Mouse (Mus musculus) monocyte, adult 5-6 weeks (primary cell): ENCODE data around the gene Spata13. TPM values are rescaled to one million over a fixed set of nuclear protein-coding genes. Genes with fewer than 3 reads are reported as not detected.
A peak's percentile ranks its signal among the peaks of the same experiment; 100 is the strongest.

Source experiments
- ATAC-seq: fragments of 153-309, 156-312 bp; replicated peaks from 2 replicates; pipeline ENCODE4 v1.8.0; 2017; ENCODE audit warnings: mild to moderate bottlenecking; ENCODE audit not compliant: low TSS enrichment, insufficient number of reproducible peaks, severe bottlenecking, poor library complexity, low FRiP score
- total RNA-seq: library from RNA; stranded (forward); fragments of 200-1000, 200-491, 200-594 nt; gene quantifications from 3 replicates; pipeline ENCODE4 v1.2.3, GENCODE M21; 2017

Gene Spata13
- total RNA-seq, result 207 to 305 TPM (median 214 TPM) in 3 replicates

DNA sequence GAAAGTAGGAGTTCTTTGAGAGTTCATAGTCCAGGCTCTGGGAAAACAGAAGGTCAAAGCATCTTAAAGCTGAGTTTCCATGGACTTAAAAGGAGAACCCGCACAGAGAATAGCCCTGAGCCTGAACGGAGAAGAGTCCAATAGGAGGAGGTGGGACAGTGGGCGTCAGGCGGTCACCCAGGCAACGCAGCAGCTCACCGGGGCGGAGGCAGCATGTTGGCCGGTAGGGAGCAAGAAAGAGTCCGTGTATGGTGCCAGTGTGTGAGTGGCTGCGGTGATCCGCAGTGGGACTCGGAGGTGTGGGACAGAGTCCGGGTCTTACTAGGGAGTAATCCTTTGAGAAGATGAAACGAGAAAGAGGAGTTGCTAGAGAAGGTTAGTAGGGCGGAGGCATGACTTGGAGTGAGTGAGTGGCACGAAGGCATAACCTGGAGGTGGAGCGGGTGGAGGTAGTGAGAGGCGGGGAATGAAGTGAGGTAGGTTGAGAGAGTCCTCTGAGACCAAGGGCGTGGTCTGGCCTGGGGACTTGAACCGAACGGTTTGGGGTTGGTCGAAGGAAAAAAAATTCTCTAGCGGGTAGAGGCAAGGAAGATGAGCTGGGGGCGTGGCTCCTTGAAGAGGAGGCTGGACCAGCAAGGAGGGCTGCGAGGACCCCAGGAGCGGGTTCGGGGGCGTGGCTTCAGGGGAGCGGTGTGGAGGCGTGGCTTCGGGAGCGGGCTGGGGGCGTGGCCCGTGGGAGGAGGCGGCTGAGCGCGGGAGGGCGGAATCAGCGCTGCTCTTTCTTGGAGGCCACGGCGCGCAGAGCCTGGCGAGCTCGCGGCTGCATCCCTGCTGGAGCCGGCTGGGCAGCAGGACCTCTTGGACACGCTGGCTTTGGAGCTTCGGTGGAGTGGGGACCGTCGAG, at the start of gene Spata13:
Gene Spata13, plus strand, starts transcription at position 41 of the 904 bp plus-strand sequence.
- peak; percentile 51 for ATAC-seq

DNA sequence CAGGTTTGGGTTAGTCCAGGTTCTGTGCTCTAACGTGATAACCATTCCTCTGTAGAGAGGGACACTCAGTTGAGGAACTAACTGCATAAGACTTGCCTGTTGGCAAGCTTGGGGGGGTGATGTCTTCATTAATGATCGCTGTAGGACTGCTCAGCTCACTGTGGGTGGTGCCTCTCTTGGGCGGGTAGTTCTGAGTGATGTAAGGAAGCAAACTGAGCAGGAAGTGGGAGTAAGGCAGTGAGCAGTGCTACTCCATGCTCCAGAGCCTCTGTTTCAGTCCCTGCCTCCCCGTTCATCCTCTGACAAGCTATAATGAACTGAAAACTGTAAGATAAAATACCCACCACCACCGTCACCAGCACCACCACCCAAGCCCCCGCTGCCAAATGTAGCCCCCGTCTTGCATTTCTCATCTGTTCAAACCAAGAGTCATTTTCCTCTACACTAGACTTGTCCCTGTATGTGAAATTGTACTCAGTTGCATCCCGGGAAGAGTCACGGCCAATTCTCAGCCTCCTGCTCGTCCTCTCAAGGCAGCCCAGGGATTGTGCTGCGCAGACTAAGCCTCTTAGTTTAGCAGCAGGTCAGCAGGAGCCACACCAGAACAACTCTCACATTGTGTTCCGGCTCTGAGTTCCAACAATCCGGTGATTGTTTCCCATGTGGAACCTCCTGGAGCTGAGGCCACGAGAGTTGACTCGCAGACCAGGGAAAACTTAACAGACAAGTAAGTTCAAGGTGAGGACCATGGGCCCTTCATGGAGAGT, 46.9 kb upstream of the Spata13 start:
- no peak for ATAC-seq

GRCm38 (mm10) chr14:60589001-60589400, 44.8 kb upstream of the Spata13 start:
- ATAC-seq, result no peak

- ATAC-seq, result no peak
These were observed 41.5 kb upstream of the Spata13 start for GRCm38 (mm10) chr14:60592339-60592738.

- ATAC-seq, result no peak
These were observed 41.0 kb upstream of the Spata13 start for GRCm38 (mm10) chr14:60592822-60593221.

DNA sequence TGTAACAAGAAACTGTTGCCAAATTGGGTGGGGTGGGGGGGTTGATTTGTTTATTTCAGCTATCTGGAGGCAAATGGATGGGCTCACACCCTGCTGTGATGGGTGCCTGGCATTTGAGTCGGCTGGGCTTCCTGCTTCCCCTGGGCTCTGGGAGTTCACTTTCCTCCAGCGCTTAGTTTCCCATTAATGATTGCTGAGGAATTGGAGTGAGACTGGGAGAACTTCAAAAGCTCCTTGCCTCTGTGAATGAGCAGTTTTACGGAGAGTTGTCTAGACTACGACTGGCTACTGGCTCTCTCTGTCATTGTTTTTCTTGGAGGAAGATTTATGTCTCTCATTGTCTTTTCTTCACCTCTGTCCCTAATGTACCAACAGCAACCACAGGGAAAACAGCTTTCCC, 36.2 kb upstream of the Spata13 start:
- no peak for ATAC-seq

DNA sequence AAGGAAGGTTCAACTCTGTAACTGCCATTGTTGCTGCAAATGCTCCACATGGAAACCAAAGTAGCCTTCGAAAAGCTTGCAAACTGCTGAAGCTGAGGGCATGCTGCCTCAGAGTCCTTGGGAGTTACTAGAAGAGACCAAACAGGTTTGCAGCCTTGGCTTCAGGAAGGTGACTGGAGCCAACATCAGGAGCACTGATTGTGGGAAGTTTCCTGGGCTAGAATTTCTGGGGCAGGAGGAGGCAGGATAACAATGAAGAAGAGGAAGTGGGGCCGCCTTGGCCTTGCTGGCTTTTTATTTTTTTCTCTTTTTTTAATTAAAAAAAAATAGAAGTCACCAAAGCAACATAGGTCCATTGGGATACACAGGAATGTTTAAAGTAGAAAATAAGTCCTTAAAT, 34.8 kb upstream of the Spata13 start:
- no peak for ATAC-seq

DNA sequence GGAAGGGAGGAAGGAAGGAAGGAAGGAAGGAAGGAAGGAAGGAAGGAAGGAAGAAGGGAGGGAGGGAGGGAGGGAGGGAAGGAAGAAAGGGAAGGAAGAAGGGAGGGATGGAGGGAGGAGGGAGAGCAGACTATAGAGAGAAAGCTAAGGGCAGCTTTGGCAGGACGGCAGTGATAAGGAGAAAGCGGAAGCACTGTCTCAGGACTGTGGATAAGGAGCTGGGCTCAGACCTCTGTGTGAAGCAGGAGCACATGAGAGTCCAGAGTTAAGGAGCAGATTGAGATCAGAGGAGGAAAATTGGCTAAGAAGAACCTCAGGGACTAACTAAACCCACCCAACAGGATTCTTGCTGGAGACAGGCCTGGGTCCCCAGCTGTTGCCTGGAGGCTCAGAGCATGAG, 28.2 kb upstream of the Spata13 start:
- no peak for ATAC-seq

DNA sequence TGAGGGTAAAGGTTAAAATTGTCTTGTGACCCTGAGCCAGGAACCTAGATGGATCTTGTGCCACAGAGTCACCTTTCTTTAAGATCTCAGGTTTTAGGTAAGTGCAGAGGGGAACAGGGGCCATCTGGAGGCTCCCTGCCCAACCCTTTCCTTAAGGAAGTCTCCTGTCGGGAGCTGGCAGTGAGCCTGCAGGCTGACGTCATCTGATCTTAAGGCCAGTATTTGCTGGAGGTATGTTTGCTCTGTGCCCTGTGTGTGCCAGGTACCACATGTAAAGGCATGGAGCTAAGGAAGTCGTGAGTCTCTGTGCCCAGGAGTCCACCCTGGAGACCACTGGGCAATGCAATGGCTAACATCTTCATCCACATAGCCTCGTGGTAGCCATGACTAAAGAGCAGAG, 27.6 kb upstream of the Spata13 start:
- ATAC-seq, result no peak

- no peak for ATAC-seq
These were observed 26.1 kb upstream of the Spata13 start for GRCm38 (mm10) chr14:60607743-60608142.

DNA sequence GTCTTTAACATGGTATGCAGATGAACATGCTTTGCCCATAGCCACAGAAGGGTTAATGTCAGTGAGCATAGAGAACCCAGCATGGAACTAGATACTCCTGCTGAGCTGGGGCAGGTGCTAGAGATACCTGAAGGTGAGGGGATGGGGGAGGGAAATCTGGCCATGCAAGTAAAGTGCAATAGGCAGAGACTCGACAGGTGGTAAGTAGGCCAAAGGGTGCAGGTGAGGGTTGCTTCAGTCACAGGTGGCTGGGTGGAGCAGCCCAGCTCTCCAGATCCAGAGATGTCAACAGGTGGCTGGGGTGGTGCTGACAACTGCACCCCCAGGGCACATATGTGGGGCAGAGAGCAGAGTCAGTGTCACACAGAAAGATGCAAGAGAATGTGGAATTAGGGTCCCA, 24.6 kb upstream of the Spata13 start:
- no peak for ATAC-seq

DNA sequence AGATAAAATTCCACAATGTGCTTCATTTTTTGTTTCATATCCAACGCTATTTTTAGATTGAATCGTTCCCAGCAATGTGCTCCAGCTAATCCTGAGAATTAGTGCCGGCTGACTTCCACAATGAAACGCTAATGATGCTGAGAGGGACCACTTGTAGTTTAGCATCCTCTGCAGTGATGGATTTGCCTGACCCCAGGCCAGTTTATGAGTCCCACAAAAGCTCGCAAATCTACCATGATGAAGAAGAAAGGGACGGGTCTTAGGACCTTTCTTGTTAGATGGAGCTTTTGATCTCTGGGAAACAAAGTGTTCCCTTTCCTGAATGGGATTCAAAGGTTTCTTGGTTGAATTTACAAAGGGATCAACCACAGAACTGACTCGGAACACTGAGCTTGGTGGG, 21.1 kb upstream of the Spata13 start:
- no peak for ATAC-seq

DNA sequence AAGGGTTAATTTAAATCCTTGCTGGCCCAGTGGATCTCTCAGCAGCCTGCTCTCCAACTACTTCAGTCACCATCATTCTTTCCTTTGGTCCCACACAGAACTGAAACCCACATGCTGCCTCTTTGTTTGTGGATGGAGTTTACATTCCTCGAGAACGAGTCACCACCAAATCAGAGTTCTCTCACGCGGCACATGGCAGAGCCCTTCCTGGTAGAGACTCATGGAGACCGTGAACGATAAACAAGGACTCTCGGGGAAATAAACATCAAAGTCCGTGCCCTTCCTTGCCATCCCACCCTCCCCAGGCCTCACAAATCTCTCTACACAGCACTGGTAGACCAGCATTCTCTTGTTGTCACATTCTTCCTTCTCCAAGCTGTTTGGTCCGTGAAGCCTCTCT, 12.7 kb upstream of the Spata13 start:
- ATAC-seq, result no peak

GRCm38 (mm10) chr14:60625486-60625885, 8.3 kb upstream of the Spata13 start:
- ATAC-seq, result no peak

DNA sequence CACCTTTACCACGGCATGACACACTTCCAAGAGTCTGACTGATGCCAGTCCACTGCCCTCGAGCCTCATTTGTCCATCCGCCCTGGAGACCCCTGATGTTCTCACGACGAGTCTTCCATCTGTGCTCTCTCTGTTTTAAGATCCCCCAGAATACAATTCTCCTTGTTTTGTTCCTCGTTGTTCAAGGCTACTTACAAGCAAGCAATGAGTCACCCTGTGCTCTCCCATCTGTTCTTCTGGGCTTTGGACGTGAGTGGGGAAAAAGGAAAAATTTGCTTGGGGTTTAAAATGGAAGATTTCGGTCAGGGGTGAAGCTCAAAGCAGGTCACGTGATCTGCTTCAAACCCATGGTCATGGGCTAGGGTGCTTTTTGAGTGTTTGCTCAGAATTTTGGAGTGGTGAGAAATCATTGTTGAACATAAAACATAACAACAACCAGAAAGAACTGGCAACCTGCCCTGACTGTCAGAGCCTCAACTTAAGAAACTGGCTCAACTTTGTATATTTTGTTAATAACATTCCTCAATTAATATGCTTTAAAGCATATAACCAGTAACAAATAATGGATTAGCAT, 3.8 kb upstream of the Spata13 start:
- no peak for ATAC-seq

DNA sequence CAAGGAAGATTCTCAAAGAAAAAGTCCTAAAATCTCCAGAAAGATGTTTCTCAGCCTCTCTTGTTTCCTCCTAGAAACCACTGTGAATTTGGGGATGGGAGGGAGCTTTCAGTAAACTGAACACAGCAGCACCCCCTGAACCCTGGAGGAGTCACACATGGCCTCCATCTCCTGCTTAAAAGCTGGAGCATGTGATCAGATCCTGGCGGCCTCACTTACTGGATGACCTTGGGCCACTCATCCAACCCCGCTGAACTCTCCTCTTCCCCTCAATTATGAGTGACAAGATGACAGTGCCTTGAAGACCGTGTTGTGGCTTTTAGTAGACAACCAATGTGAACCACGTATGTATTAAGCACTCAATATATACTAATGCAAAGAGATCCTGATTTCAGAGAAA, 2.8 kb upstream of the Spata13 start:
- no peak for ATAC-seq

GRCm38 (mm10) chr14:60634877-60635771, 1.3 kb downstream of the Spata13 start:
- ATAC-seq, result no peak; the same call in 1 of the 2 replicates

GRCm38 (mm10) chr14:60635911-60636607, 2.3 kb downstream of the Spata13 start:
- ATAC-seq, result no peak
